Mouse (Mus musculus) ES-Bruce4 (cell line): ENCODE results near the gene Pus3. TPM values are rescaled to one million over a fixed set of nuclear protein-coding genes. Genes with fewer than 3 reads are reported as not detected.
A peak's percentile ranks its signal among the peaks of the same experiment; 100 is the strongest.

Experiments used
- H3K27ac ChIP-seq: 2 replicates; pipeline ENCODE4 v1.5.1; 2012; ENCODE audit warnings: low read length, inconsistent platforms; ENCODE audit not compliant: insufficient read depth
- H3K27me3 ChIP-seq: 2 replicates; pipeline ENCODE4 v1.6.1; 2012; ENCODE audit warnings: mild to moderate bottlenecking, low read length, inconsistent platforms; ENCODE audit not compliant: control insufficient read depth, poor library complexity, insufficient read depth, severe bottlenecking
- H3K36me3 ChIP-seq: 2 replicates; pipeline ENCODE4 v1.6.1; 2012; ENCODE audit warnings: inconsistent platforms, mild to moderate bottlenecking, low read length, moderate library complexity; ENCODE audit not compliant: control insufficient read depth, poor library complexity, insufficient read depth, severe bottlenecking
- H3K4me1 ChIP-seq: one replicate; pipeline ENCODE4 v1.8.1; 2011; ENCODE audit warnings: low read length; ENCODE audit not compliant: control insufficient read depth, insufficient read depth
- H3K4me3 ChIP-seq: 2 replicates; pipeline ENCODE4 v1.5.1; 2011; ENCODE audit warnings: low read depth, mild to moderate bottlenecking, low read length
- H3K9ac ChIP-seq: 2 replicates; pipeline ENCODE4 v1.6.1; 2012; ENCODE audit warnings: low read depth, mild to moderate bottlenecking, inconsistent platforms; ENCODE audit not compliant: poor library complexity, severe bottlenecking
- H3K9me3 ChIP-seq: replicated peaks from 2 replicates; pipeline ENCODE4 v1.6.1; 2012; ENCODE audit warnings: mild to moderate bottlenecking, low read length, inconsistent platforms; ENCODE audit not compliant: control insufficient read depth, poor library complexity, insufficient read depth, severe bottlenecking
- CTCF ChIP-seq: IDR thresholded peaks from one replicate; pipeline ENCODE4 v1.8.1; 2011; ENCODE audit warnings: low read depth, low read length
- EP300 ChIP-seq: IDR thresholded peaks from 2 replicates; pipeline ENCODE4 v1.6.1; 2011; ENCODE audit warnings: low read depth, low read length; ENCODE audit not compliant: insufficient read depth
- POLR2A ChIP-seq: IDR thresholded peaks from one replicate; pipeline ENCODE4 v1.8.1; 2011; ENCODE audit warnings: low read length; ENCODE audit not compliant: insufficient read depth
- polyA plus RNA-seq: library from polyadenylated mRNA; stranded (reverse); fragments of >200 nt; gene quantifications from 2 replicates; pipeline ENCODE4 v1.2.4, GENCODE M21; 2011; ENCODE audit warnings: low read depth; ENCODE audit not compliant: missing spikeins, insufficient read depth, insufficient read length

Pus3 gene
- polyA plus RNA-seq, 1 experiment: 20.3 TPM

- H3K27ac ChIP-seq: no peak overlapping the region
- no peaks in the 10 kb centered on the region for H3K27me3 ChIP-seq
- no peaks in the 10 kb centered on the region for H3K36me3 ChIP-seq
- no peaks in the 10 kb centered on the region for H3K4me1 ChIP-seq
- H3K9ac ChIP-seq: no peak overlapping the region
- no peaks in the 10 kb centered on the region for H3K9me3 ChIP-seq
- no peak for TF ChIP-seq CTCF
- no peak for TF ChIP-seq EP300
- no peak for TF ChIP-seq POLR2A
- no peak overlapping the region for H3K4me3 ChIP-seq
Measured at GRCm38 (mm10) chr9:35529796-35530195, 28.6 kb upstream of the Pus3 start.

- Histone ChIP-seq H3K27ac (no peak overlapping the region), H3K36me3 (no peaks in the 10 kb centered on the region)
Measured at GRCm38 (mm10) chr9:35533266-35533665, 25.1 kb upstream of the Pus3 start.

GRCm38 (mm10) chr9:35535110-35535509 is 23.3 kb upstream of the Pus3 start:
- H3K4me1 ChIP-seq: no peaks in the 10 kb centered on the region

More at GRCm38 (mm10) chr9:35533266-35533665, 25.1 kb upstream of the Pus3 start:
- H3K9me3 ChIP-seq: no peaks in the 10 kb centered on the region
- H3K4me1 ChIP-seq: no peaks in the 10 kb centered on the region
- no peak overlapping the region for H3K9ac ChIP-seq
- TF ChIP-seq POLR2A: no peak
- TF ChIP-seq EP300: no peak
- no peak for TF ChIP-seq CTCF
- no peaks in the 10 kb centered on the region for H3K27me3 ChIP-seq
- H3K4me3 ChIP-seq: no peak overlapping the region

GRCm38 (mm10) chr9:35535876-35536275 is 22.5 kb upstream of the Pus3 start:
- Histone ChIP-seq H3K4me3 (no peak overlapping the region), H3K4me1 (no peaks in the 10 kb centered on the region), H3K9me3 (no peaks in the 10 kb centered on the region), H3K27ac (no peak overlapping the region), H3K36me3 (no peaks in the 10 kb centered on the region), H3K9ac (no peak overlapping the region), H3K27me3 (no peaks in the 10 kb centered on the region)
- TF ChIP-seq POLR2A (no peak), EP300 (no peak), CTCF (no peak)

More at GRCm38 (mm10) chr9:35535110-35535509, 23.3 kb upstream of the Pus3 start:
- Histone ChIP-seq H3K27ac (no peak overlapping the region), H3K36me3 (no peaks in the 10 kb centered on the region), H3K27me3 (no peaks in the 10 kb centered on the region), H3K9me3 (no peaks in the 10 kb centered on the region), H3K9ac (no peak overlapping the region), H3K4me3 (no peak overlapping the region)
- TF ChIP-seq CTCF (peak; percentile 70), POLR2A (no peak)

GRCm38 (mm10) chr9:35539001-35539750 is 19.2 kb upstream of the Pus3 start:
- no peaks in the 10 kb centered on the region for H3K36me3 ChIP-seq
- no peaks in the 10 kb centered on the region for H3K9me3 ChIP-seq
- H3K4me3 ChIP-seq: no peak overlapping the region
- no peak for TF ChIP-seq POLR2A
- no peaks in the 10 kb centered on the region for H3K4me1 ChIP-seq
- H3K9ac ChIP-seq: no peak overlapping the region
- no peak overlapping the region for H3K27ac ChIP-seq
- H3K27me3 ChIP-seq: no peaks in the 10 kb centered on the region

GRCm38 (mm10) chr9:35541024-35541423 is 17.4 kb upstream of the Pus3 start:
- Histone ChIP-seq H3K27me3 (no peaks in the 10 kb centered on the region), H3K9me3 (no peaks in the 10 kb centered on the region), H3K4me1 (no peaks in the 10 kb centered on the region), H3K9ac (no peak overlapping the region), H3K4me3 (no peak overlapping the region), H3K27ac (no peak overlapping the region), H3K36me3 (no peaks in the 10 kb centered on the region)
- TF ChIP-seq CTCF: no peak
- TF ChIP-seq EP300: no peak
- no peak for TF ChIP-seq POLR2A
